Mouse (Mus musculus) ES-Bruce4 (cell line): ENCODE data around the gene Mllt10. TPM values are rescaled to one million over a fixed set of nuclear protein-coding genes. Genes with fewer than 3 reads are reported as not detected.

Experiments
- H3K27ac ChIP-seq: 2 replicates; pipeline ENCODE4 v1.5.1; 2012; ENCODE audit warnings: low read length, inconsistent platforms; ENCODE audit not compliant: insufficient read depth
- H3K27me3 ChIP-seq: 2 replicates; pipeline ENCODE4 v1.6.1; 2012; ENCODE audit warnings: mild to moderate bottlenecking, low read length, inconsistent platforms; ENCODE audit not compliant: control insufficient read depth, poor library complexity, insufficient read depth, severe bottlenecking
- H3K36me3 ChIP-seq: 2 replicates; pipeline ENCODE4 v1.6.1; 2012; ENCODE audit warnings: inconsistent platforms, mild to moderate bottlenecking, low read length, moderate library complexity; ENCODE audit not compliant: control insufficient read depth, poor library complexity, insufficient read depth, severe bottlenecking
- H3K4me1 ChIP-seq: one replicate; pipeline ENCODE4 v1.8.1; 2011; ENCODE audit warnings: low read length; ENCODE audit not compliant: control insufficient read depth, insufficient read depth
- H3K4me3 ChIP-seq: 2 replicates; pipeline ENCODE4 v1.5.1; 2011; ENCODE audit warnings: low read depth, mild to moderate bottlenecking, low read length
- H3K9ac ChIP-seq: 2 replicates; pipeline ENCODE4 v1.6.1; 2012; ENCODE audit warnings: low read depth, mild to moderate bottlenecking, inconsistent platforms; ENCODE audit not compliant: poor library complexity, severe bottlenecking
- H3K9me3 ChIP-seq: replicated peaks from 2 replicates; pipeline ENCODE4 v1.6.1; 2012; ENCODE audit warnings: mild to moderate bottlenecking, low read length, inconsistent platforms; ENCODE audit not compliant: control insufficient read depth, poor library complexity, insufficient read depth, severe bottlenecking
- CTCF ChIP-seq: IDR thresholded peaks from one replicate; pipeline ENCODE4 v1.8.1; 2011; ENCODE audit warnings: low read depth, low read length
- EP300 ChIP-seq: IDR thresholded peaks from 2 replicates; pipeline ENCODE4 v1.6.1; 2011; ENCODE audit warnings: low read depth, low read length; ENCODE audit not compliant: insufficient read depth
- POLR2A ChIP-seq: IDR thresholded peaks from one replicate; pipeline ENCODE4 v1.8.1; 2011; ENCODE audit warnings: low read length; ENCODE audit not compliant: insufficient read depth
- polyA plus RNA-seq: library from polyadenylated mRNA; stranded (reverse); fragments of >200 nt; gene quantifications from 2 replicates; pipeline ENCODE4 v1.2.4, GENCODE M21; 2011; ENCODE audit warnings: low read depth; ENCODE audit not compliant: missing spikeins, insufficient read depth, insufficient read length

The Mllt10 gene
- polyA plus RNA-seq, 1 experiment = 78.9 TPM

DNA sequence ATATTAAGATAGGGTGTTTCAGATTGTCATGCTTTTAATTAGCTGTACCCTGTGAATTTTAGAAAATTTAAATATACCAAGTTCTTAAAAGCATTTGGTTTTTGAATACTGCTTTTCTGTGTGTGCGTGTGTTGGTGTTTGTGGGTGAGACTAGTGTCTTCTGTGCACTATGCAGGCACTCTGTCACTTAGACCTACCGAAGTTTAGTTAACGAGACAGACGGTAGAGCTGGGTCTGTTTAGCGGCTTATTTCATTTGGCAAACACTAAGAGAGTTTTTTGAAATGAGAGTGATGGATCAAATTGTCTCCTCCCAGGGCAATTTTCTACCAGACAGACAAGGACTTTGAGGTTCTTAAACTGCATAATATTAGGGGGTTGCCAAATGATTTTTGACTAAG, 106.0 kb downstream of the Mllt10 start:
- TF ChIP-seq EP300 = no peak
- Histone ChIP-seq H3K9me3 (no peaks in the 10 kb centered on the region), H3K27ac (no peak overlapping the region), H3K27me3 (no peaks in the 10 kb centered on the region), H3K4me1 (no peaks in the 10 kb centered on the region), H3K4me3 (no peak overlapping the region), H3K36me3 (peaks cover 9% of the 10 kb centered on the region), H3K9ac (no peak overlapping the region)

GRCm38 (mm10) chr2:18165511-18165910, 110.5 kb downstream of the Mllt10 start:
- Histone ChIP-seq H3K9me3 (no peaks in the 10 kb centered on the region), H3K9ac (no peak overlapping the region), H3K36me3 (peaks cover 12% of the 10 kb centered on the region), H3K27ac (no peak overlapping the region), H3K27me3 (no peaks in the 10 kb centered on the region), H3K4me1 (no peaks in the 10 kb centered on the region), H3K4me3 (no peak overlapping the region)
- TF ChIP-seq CTCF (no peak), POLR2A (no peak), EP300 (no peak)

DNA sequence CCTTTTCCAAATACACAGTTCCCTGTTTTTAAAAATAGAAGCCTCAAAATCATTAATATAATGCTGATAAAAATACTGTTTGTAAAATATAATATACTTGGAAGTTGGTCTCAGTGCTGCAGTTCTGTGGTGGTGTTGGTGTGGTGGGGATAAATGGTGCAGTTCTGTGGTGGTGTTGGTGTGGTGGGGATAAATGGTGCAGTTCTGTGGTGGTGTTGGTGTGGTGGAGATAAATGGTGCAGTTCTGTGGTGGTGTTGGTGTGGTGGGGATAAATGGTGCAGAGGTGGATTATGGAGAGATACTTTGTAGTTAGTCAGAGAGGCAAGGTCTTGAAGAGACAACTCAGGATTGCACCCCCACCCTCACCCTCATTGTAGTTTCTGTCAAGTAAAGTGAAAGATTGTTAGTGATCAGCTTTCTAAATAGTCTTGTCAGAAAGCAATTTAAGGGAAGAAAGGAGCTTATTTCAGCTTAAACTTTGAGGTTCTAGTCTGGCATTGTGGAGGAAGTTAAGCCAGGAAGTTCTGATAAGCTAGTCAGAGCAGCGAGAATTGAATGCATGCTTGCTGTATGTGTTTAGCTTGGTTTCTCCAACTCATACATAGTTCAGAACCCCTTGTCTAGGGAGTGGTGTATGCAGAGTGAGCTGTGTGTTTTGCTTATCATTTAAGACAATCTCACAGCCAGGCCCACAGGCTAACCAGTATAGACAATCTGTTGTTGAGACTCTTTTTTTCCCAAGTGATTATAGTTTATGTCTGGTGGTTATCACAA, 114.3 kb downstream of the Mllt10 start:
- H3K27me3 ChIP-seq = no peaks in the 10 kb centered on the region
- TF ChIP-seq EP300 (no peak), CTCF (no peak), POLR2A (no peak)

DNA sequence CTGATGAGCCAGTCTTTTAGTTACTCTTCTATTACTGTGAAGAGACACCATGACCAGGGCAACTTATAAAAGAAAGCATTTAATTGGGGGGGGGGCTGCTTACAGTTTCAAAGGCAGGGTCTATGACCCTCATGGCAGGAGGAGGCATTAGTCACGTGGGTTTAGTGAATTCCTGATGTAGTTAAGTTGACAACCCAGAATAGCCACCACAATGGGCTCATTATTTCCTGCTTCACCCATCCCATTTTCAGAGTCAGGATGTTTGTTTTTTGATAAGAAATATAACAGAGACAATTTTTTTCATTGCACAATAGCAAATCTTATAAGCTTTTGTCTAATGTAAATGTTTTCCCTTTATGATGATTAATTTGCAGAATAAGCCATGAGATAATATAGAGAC, 120.2 kb downstream of the Mllt10 start:
- TF ChIP-seq POLR2A = no peak
- TF ChIP-seq EP300 = no peak
- TF ChIP-seq CTCF = no peak
- H3K4me3 ChIP-seq = no peak overlapping the region
- H3K36me3 ChIP-seq = no peaks in the 10 kb centered on the region; the same call in 1 of the 2 replicates
- no peaks in the 10 kb centered on the region for H3K4me1 ChIP-seq
- H3K27me3 ChIP-seq = no peaks in the 10 kb centered on the region
- H3K9me3 ChIP-seq = no peaks in the 10 kb centered on the region
- no peak overlapping the region for H3K27ac ChIP-seq
- H3K9ac ChIP-seq = no peak overlapping the region

More for the DNA sequence above, 114.3 kb downstream of the Mllt10 start:
- no peaks in the 10 kb centered on the region for H3K9me3 ChIP-seq
- no peak overlapping the region for H3K9ac ChIP-seq
- H3K36me3 ChIP-seq = peaks cover 2% of the 10 kb centered on the region; the same call in 1 of the 2 replicates
- no peak overlapping the region for H3K27ac ChIP-seq
- no peaks in the 10 kb centered on the region for H3K4me1 ChIP-seq
- no peak overlapping the region for H3K4me3 ChIP-seq

DNA sequence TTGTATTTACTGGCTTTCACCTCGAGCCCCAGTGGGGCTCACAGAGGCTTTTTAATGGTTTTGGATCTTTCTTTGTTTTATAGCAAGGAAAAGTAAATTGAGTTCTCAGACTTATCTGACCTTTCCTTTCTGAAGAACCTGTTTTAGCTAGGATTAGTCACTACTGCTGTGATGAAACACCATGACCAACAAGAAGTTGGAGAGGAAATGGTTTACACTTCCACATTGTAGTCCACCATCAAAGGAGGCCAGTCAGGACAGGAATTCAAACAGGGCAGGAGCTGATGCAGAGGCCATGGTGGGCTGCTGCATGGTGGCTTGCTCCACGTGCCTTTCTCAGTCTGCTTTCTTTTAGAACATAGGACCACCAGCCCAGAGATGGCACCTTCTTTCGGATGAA, 121.2 kb downstream of the Mllt10 start:
- TF ChIP-seq CTCF = no peak
- TF ChIP-seq POLR2A = no peak
- TF ChIP-seq EP300 = no peak
- Histone ChIP-seq H3K27me3 (no peaks in the 10 kb centered on the region), H3K9ac (no peak overlapping the region), H3K36me3 (no peaks in the 10 kb centered on the region; the same call in 1 of the 2 replicates), H3K4me3 (no peak overlapping the region), H3K27ac (no peak overlapping the region), H3K9me3 (no peaks in the 10 kb centered on the region), H3K4me1 (no peaks in the 10 kb centered on the region)

GRCm38 (mm10) chr2:18180323-18180722, 125.3 kb downstream of the Mllt10 start:
- H3K9me3 ChIP-seq = no peaks in the 10 kb centered on the region
- H3K36me3 ChIP-seq = peaks cover 2% of the 10 kb centered on the region; the same call in 1 of the 2 replicates
- no peak overlapping the region for H3K27ac ChIP-seq
- no peaks in the 10 kb centered on the region for H3K4me1 ChIP-seq
- no peak overlapping the region for H3K9ac ChIP-seq
- no peak for TF ChIP-seq POLR2A
- TF ChIP-seq CTCF = no peak
- no peak for TF ChIP-seq EP300
- no peaks in the 10 kb centered on the region for H3K27me3 ChIP-seq
- H3K4me3 ChIP-seq = no peak overlapping the region
